Comparison of ENCODE assay signal across 10 mouse cellular contexts in genomic region chrX:36884719-36885118, GRCm38 (mm10). TPM values are rescaled to one million over a fixed set of nuclear protein-coding genes. Genes with fewer than 3 reads are reported as not detected.
DNase-seq lines count a peak whose midpoint lies in the region.
"Had no signal": no experiment of that assay in that cellular context is flagged by ENCODE, and none has a peak within 500 bp of the region (broad histone marks: within the 10 kb centered on the region; RNA-seq: fewer than 3 reads in every experiment).

No protein-coding gene starts in this region.

- intact Hi-C loops in left cerebral cortex, postnatal 36 days (cut with DNase I), result no loop called here

- DNase-seq in kidney, postnatal 10 days, result peak; percentile 13
- no peak for DNase-seq in kidney, adult 18-20 months
- DNase-seq in thymus, postnatal 14 days, result peak; percentile 27
- no peak for DNase-seq in thymus, postnatal 25 days
- DNase-seq in ZHBTc4 (ENCODE audit: low read depth, low spot score), result peak; percentile 72
- peak; percentile 17 for DNase-seq in retina, postnatal 1 day
- DNase-seq in cerebellum, postnatal 4 days (ENCODE audit: low spot score in 2 of 2), result no peak
- no peak for DNase-seq in left cerebral cortex, postnatal 36 days (ENCODE audit: low spot score in 2 of 2)
- DNase-seq: cerebellum, adult 2 months; heart, adult 18-20 months had no signal

RNA-seq across cellular contexts. Expression of gene C330007P06Rik, which starts 10.8 kb away (rescaled TPM):
- 10 to 100 TPM; 37.2 to 37.7 TPM for total RNA-seq in left cerebral cortex, postnatal 36 days (2021)

RNA-seq across cellular contexts. Expression of gene Ube2a, which starts 11.0 kb away (rescaled TPM):
- total RNA-seq in left cerebral cortex, postnatal 36 days (2021), result 10 to 100 TPM; 48.7 to 50.8 TPM

RNA-seq across cellular contexts. Expression of gene Nkrf, which starts 18.0 kb away (rescaled TPM):
- 10 to 100 TPM; 31.2 to 32.3 TPM for total RNA-seq in left cerebral cortex, postnatal 36 days (2021)

Comparison
In these comparisons a context has a peak if more than half of its experiments do, and no peak if none do; other contexts are left out.
1. DNase-seq: peak in kidney, postnatal 10 days (single experiment), thymus, postnatal 14 days (single experiment), ZHBTc4 (single experiment) and retina, postnatal 1 day (single experiment); none in kidney, adult 18-20 months (single experiment), thymus, postnatal 25 days (single experiment), cerebellum, postnatal 4 days (0 of 2) and left cerebral cortex, postnatal 36 days (0 of 2).